Mouse (Mus musculus) central nervous system, embryonic 11.5 days (tissue): Measurements from ENCODE around the gene Itgb7. TPM values are rescaled to one million over a fixed set of nuclear protein-coding genes. Genes with fewer than 3 reads are reported as not detected.

Experiments
- polyA plus RNA-seq: library from polyadenylated mRNA; depleted of rRNA; stranded (reverse); fragments of >200 nt; gene quantifications from 2 replicates; pipeline ENCODE4 v1.2.3, GENCODE M21; 2012; rRNA removed

Itgb7 gene
- 0.73 and 0.90 TPM in 2 replicates for polyA plus RNA-seq

DNA sequence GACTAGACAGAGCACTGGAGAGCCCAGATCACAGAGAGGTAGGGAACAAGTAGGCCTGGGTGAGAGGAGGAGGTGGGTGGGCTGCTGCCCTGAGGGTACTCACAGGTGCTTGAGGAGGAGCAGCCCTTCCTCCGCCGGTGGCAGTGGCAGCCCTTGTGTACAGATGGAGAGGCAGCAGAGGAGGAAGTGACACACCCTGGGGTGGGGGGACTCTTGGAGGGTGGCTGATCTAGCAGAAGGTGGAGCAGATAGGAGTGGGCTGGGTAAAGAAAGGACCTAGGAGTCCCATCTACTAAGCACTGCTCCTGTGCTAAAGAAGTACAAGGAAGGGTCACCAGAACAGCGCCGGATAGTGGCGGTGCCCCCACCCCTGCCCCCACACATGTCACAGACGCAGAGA lies at the start of gene Itgb7:
Gene Itgb7 (minus strand): TSS at position 197 of the 400 bp plus-strand sequence.

DNA sequence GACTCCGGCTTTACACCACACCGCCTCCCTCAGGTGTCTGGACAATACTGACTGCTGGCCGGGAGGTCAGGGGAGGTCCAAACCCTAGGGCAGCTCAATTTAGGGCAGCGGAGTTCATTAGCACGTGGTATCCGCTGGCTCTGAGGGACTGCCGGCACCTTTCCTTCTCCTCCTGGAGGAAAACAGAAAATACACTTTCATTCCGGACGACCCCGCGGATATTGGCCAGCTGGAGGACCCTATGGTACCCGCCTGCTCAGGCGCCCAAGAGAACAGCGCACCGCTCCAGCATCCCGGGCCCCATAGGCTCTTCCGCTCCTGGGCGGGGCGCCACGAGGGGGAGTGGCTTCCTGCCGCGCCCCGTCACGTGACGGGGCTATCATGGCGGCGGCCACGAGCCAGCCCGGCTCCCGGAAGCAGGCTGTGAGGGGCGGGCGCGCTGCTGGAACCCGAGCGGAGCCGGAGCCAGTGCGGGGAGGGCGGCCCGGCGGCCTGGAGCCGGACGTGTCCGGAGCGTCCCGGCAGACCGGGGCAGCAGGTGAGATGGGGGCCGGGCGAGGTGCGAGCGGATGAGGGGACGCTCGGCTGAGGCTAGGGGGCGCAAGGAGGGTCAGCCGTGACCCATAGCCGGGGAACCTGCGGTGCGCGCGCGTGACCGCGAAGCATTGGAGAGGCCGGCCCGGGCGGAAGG lies 47.5 kb upstream of the Itgb7 start, which contains the start of gene Mfsd5:
Gene Mfsd5 (plus strand): TSS at position 363 of the 691 bp plus-strand sequence.

DNA sequence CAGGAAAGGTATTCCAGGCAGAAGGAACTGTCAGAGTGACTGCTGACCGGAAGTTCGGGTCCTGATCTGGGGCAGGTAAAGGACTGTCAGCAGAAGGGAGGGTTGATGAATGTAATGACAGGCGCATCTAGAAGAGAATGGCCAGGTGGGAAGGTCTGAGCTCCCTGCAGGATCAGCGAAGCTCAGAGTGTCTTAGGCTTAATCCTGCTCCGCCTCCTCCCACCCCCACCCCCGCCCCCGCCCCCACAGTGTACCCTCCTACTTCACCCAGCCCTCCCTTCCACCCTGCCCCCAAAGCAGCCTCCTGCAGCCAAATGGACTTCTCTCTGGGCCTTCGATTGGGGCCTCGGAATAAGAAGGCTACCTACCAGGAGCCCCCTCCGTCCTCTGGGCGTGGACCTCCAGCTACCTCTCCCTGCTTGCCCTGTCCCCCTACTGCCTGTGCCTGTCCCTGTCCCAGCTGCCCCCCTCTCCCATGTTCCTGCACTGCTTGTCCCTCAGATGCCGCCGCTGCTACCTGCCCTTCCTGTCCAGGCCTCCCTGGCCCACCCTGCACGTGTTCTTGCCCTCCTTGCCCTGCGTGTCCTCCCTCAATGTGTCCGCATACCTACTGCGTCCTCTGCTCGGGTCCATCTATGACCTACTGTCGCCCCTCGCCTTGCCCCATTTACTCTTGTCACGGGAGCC lies 38.7 kb upstream of the Itgb7 start, which contains the start of gene Gm9918:
Gene Gm9918 (plus strand): TSS at position 290 of the 687 bp plus-strand sequence.

DNA sequence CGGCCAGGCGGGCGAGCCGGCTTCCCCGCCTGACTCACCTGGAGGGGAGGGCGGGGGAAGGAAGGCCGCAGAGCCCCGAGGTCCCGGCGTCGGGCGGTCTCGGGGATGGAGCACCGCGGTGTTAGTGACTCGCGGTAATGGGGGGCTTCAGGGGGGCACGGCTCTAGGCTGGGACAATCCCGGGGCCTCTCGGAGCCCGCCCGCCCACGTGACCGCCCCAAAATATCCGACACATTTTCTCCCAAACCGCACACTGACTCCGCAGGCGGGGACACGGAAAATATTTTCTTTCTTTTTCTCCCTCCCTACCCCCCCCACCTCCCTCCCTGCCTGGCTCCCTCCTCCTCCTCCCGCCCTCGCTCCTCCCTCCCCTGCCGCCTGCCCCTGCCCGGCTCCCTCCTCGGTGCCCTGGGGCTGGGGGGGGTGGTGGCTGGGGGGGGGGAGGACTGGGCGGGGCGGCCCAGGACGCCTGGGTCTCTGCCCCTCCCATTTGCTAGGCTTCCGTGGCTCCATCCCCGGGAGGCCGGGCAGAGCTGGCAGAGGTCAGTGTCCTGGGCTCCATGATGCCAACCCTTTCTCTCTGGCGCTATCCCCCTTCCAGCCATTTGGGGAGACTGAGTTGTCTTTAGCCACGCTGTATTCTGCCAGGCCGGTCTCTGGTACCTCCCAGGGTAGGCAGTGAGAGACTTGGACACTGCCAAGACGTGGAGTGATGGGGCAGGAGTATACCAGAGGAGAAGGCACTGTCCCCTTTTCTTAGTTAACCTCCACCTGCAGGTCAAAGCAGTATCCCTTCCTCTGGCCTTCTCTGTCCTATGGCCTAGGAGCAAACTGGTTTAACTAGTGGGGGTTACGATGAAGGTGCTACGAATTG lies 25.7 kb upstream of the Itgb7 start, which contains the start of gene Rarg:
Gene Rarg (minus strand): TSS at position 316 of the 874 bp plus-strand sequence.

DNA sequence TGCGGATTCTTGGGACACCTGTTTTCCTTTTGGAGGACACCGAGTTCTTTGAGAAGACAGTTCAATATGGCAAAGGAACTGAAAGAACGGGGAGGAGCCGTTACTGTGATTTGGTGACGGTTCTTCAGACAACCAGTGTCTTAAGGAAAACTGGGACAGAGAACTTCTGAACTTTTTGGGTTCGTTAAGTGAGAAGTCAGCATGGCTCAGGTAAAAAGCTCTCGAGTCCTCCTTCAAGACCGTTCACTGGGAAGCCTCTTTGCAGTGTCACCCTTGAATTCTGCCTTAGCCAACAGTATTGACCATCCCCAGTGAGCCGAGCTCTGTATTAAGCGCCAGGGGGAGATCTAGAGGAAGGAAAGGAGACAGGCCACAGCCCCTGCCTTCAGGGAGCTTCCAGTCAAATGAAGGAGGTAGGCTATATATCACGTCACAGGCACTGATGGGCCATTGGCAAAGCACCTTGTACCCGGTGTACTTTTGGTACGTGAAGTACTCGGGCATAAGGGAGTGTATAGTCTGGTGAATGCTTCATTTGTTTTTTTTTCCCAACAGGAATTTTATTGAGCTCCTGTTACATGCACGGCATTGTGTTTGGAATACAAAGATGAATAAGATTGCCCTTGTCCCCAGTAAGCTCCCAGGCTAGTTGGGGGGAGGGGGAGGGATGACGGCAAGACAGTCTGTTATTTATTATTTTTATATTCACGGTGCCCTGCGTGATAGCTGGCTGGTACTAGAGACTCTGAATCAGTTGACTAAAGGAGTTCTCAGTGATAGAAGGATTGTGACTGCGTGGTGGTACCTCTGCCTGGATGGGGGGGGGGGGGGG lies 26.9 kb downstream of the Itgb7 start, which contains the start of gene Csad:
Gene Csad (minus strand): TSS at position 51 of the 832 bp plus-strand sequence.

DNA sequence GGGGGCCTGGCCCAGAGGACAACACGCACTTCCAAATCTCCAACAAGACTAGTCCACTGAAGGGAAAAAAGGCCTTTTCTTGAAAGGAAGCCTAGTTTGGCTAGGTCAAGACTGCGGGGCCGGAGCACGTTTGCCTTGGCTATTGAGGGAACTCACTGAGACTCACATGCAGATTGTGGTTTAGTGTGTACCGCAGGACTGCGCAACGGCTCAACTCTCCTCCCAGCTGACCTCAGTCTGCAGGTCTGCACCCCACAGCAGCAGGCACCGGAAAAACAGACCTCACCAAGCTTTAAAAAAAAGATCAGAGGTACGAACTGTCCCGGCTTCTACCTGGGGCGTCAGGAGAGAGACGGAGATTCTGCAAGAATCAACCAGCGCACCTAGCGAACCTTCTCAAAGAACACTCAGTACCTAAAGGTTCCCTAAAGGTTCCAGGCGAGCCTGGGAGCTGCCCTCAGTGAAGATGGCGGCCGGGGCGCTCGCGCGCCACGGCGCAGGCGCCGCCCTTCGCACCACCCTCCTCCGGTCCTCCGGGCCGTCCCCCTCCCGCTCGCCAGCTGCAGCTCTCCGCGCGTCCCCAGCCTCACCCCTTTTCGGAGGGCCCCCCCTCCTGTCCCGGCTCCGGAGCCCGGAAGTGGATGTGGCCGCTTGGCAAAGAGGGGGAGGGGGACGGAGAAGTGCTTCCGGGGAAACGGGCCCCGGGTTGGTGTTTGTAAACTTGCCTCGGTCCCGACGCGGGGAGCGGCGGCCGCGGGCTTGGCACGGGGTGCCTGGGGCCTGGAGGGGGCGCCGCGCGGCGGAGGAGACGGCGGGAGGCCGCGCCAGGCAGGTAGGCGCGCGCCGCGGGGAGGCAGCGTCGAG lies 28.5 kb downstream of the Itgb7 start, which contains the start of gene Zfp740:
Gene Zfp740 (plus strand): TSS at position 279 of the 864 bp plus-strand sequence.

Other genes with a start within 250 kb of the Itgb7 start
- gene Krt8, start 227.5 kb downstream of the Itgb7 start, polyA plus RNA-seq: 11.0 and 13.8 TPM in 2 replicates
- gene Krt18, start 203.8 kb downstream of the Itgb7 start, polyA plus RNA-seq: 11.5 and 12.7 TPM in 2 replicates
- gene Eif4b, start 158.2 kb downstream of the Itgb7 start, polyA plus RNA-seq: 205 and 236 TPM in 2 replicates
- gene Tns2, start 131.5 kb downstream of the Itgb7 start, polyA plus RNA-seq: 11.3 and 23.8 TPM in 2 replicates
- 21.5 and 22.7 TPM in 2 replicates for gene Spryd3, start 95.7 kb downstream of the Itgb7 start, polyA plus RNA-seq
- gene Igfbp6, start 87.6 kb downstream of the Itgb7 start, polyA plus RNA-seq: 0.30 and 0.66 TPM in 2 replicates
- gene Soat2, start 81.4 kb downstream of the Itgb7 start, polyA plus RNA-seq: 1.5 and 3.2 TPM in 2 replicates
- 108 and 110 TPM in 2 replicates for gene Zfp740, start 28.7 kb downstream of the Itgb7 start, polyA plus RNA-seq
- 49.1 and 56.8 TPM in 2 replicates for gene Csad, start 27.2 kb downstream of the Itgb7 start, polyA plus RNA-seq
- gene Rarg, start 25.6 kb upstream of the Itgb7 start, polyA plus RNA-seq: 13.7 and 38.6 TPM in 2 replicates
- 0.38 and 1.4 TPM in 2 replicates for gene Gm9918, start 38.6 kb upstream of the Itgb7 start, polyA plus RNA-seq
- 33.8 and 34.8 TPM in 2 replicates for gene Mfsd5, start 47.5 kb upstream of the Itgb7 start, polyA plus RNA-seq
- 45.6 and 46.7 TPM in 2 replicates for gene Espl1, start 64.3 kb upstream of the Itgb7 start, polyA plus RNA-seq
- gene Pfdn5, start 94.2 kb upstream of the Itgb7 start, polyA plus RNA-seq: 419 and 461 TPM in 2 replicates
- gene Myg1, start 99.8 kb upstream of the Itgb7 start, polyA plus RNA-seq: 106 and 130 TPM in 2 replicates
- 63.0 and 69.9 TPM in 2 replicates for gene Aaas, start 118.8 kb upstream of the Itgb7 start, polyA plus RNA-seq
- gene Sp7, start 135.2 kb upstream of the Itgb7 start, polyA plus RNA-seq: 0.40 and 1.6 TPM in 2 replicates
- 20.3 and 35.0 TPM in 2 replicates for gene Sp1, start 174.2 kb upstream of the Itgb7 start, polyA plus RNA-seq
- gene Amhr2, start 213.4 kb upstream of the Itgb7 start, polyA plus RNA-seq: 0.61 and 1.5 TPM in 2 replicates
- 62.1 and 64.4 TPM in 2 replicates for gene Prr13, start 227.1 kb upstream of the Itgb7 start, polyA plus RNA-seq
- gene Pcbp2, start 238.6 kb upstream of the Itgb7 start, polyA plus RNA-seq: 452 and 807 TPM in 2 replicates